Mouse (Mus musculus) hindbrain, embryonic 13.5 days (tissue): ENCODE results near the gene Mgat2. TPM values are rescaled to one million over a fixed set of nuclear protein-coding genes. Genes with fewer than 3 reads are reported as not detected.

ENCODE experiments used
- ATAC-seq: fragments of 200-750 bp; cut with Nextera tagmentation; 2 replicates; pipeline ENCODE4 v1.8.0; 2017; ENCODE audit warnings: moderate TSS enrichment; ENCODE audit not compliant: low FRiP score
- H3K27ac ChIP-seq: fragments of 300-500 bp; sonication (generic); 2 replicates; pipeline ENCODE4 v1.5.1; 2015; ENCODE audit warnings: inconsistent platforms, mild to moderate bottlenecking, moderate library complexity
- H3K27me3 ChIP-seq: fragments of 300-500 bp; sonication (generic); 2 replicates; pipeline ENCODE4 v1.6.1; 2015; ENCODE audit warnings: mild to moderate bottlenecking, inconsistent platforms
- H3K36me3 ChIP-seq: fragments of 300-500 bp; sonication (generic); 2 replicates; pipeline ENCODE4 v1.6.1; 2015; ENCODE audit warnings: mild to moderate bottlenecking, inconsistent platforms
- H3K4me1 ChIP-seq: fragments of 300-500 bp; sonication (generic); replicated peaks from 2 replicates; pipeline ENCODE4 v1.6.1; 2015; ENCODE audit warnings: inconsistent platforms
- H3K4me2 ChIP-seq: fragments of 300-500 bp; sonication (generic); 2 replicates; pipeline ENCODE4 v1.6.1; 2015; ENCODE audit warnings: inconsistent platforms, mild to moderate bottlenecking, moderate library complexity
- H3K4me3 ChIP-seq: fragments of 300-500 bp; sonication (generic); 2 replicates; pipeline ENCODE4 v1.5.1; 2015; ENCODE audit warnings: mild to moderate bottlenecking, inconsistent platforms
- H3K9ac ChIP-seq: fragments of 300-500 bp; sonication (generic); 2 replicates; pipeline ENCODE4 v1.6.1; 2015; ENCODE audit warnings: mild to moderate bottlenecking, inconsistent platforms
- H3K9me3 ChIP-seq: fragments of 300-500 bp; sonication (generic); 2 replicates; pipeline ENCODE4 v1.6.1; 2016; ENCODE audit warnings: inconsistent platforms
- WGBS: fragments of 180-500 bp; shearing (Covaris S2); methylation state at CpG from one replicate; pipeline ENCODE4 v1.1.7; 2015; 5-methylcytosine and 5-hydroxymethylcytosine counted together
- microRNA-seq: library from miRNA; unstranded; fragments of <30 nt; microRNA quantifications from one replicate; pipeline ENCODE4, GENCODE M21; 2016
- polyA plus RNA-seq: library from polyadenylated mRNA; unstranded; fragments of >200 nt; fragmentation: Nextera tagmentation; extraction: Ambion mirVana; gene quantifications from 2 replicates; pipeline ENCODE4 v1.2.1, GENCODE M21; 2015

Gene Mgat2
- polyA plus RNA-seq, 1 experiment from 2014 or later, result 34.1 TPM

GRCm38 (mm10) chr12:69227776-69228466, 44.0 kb downstream of the Mgat2 start, which contains the start of gene Pole2:
Gene Pole2 (minus strand): TSS chr12:69228195.
- H3K27me3 ChIP-seq, result no peaks in the 10 kb centered on the region
- peak within 1 kb of the TSS; percentile 59 for H3K4me2 ChIP-seq
- no peaks in the 10 kb centered on the region for H3K9me3 ChIP-seq
- no peaks in the 10 kb centered on the region for H3K4me1 ChIP-seq
- under 1% methylated on average over 37 of the region's 37 CpGs for WGBS
- no peak within 1 kb of the TSS; the same call in 1 of the 2 replicates for H3K27ac ChIP-seq
- H3K36me3 ChIP-seq, result no peaks in the 10 kb centered on the region
- peak within 1 kb of the TSS; percentile 67 for H3K9ac ChIP-seq
- peak within 1 kb of the TSS; percentile 61 for H3K4me3 ChIP-seq
- ATAC-seq, result peak; percentile 96

DNA sequence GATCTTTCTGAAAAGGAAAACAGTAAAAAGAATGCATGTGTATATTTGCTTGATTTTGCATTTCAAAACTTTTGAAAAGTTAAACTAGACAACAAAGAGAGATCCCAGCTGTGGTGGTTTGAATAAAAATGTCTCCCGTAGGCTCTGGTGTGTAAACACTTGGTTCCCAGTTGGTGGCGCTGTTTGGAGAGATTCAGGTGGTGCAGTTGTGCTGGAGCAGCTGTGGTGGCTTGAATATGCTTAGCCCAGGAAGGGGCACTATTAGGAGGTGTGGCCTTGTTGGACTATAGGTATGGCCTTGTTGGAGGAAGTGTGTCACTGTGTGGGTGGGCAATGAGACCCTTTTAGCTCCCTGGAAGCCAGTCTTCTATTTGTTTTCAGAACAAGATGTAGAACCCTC, 45.3 kb downstream of the Mgat2 start:
- no peaks in the 10 kb centered on the region for H3K4me1 ChIP-seq
- no peaks in the 10 kb centered on the region for H3K27me3 ChIP-seq
- ATAC-seq, result no peak
- H3K9me3 ChIP-seq, result no peaks in the 10 kb centered on the region
- H3K4me2 ChIP-seq, result no peak overlapping the region
- no peak overlapping the region for H3K27ac ChIP-seq
- no peaks in the 10 kb centered on the region for H3K36me3 ChIP-seq
- WGBS, result 71% methylated on average over 2 of the region's 2 CpGs
- no peak overlapping the region for H3K4me3 ChIP-seq
- no peak overlapping the region for H3K9ac ChIP-seq

- no peaks in the 10 kb centered on the region for H3K9me3 ChIP-seq
- H3K4me3 ChIP-seq, result no peak overlapping the region
- H3K27me3 ChIP-seq, result no peaks in the 10 kb centered on the region
- no peaks in the 10 kb centered on the region for H3K36me3 ChIP-seq
- H3K4me2 ChIP-seq, result no peak overlapping the region
- no peak for ATAC-seq
- WGBS, result 92% methylated on average over 6 of the region's 6 CpGs
- peaks cover 3% of the 10 kb centered on the region for H3K4me1 ChIP-seq
- no peak overlapping the region for H3K27ac ChIP-seq
- no peak overlapping the region for H3K9ac ChIP-seq
These were observed 51.8 kb downstream of the Mgat2 start for GRCm38 (mm10) chr12:69235782-69236181.

Small RNA genes within 50 kb of the gene (microRNA-seq; reads per million reads assigned to microRNA genes)
- gene Gm47287 (not detected), gene Gm47295 (not detected)

Other genes with a start within 250 kb of the Mgat2 start
- 1,307 and 1,397 TPM in 2 replicates for gene Rps29, start 25.0 kb upstream of the Mgat2 start, polyA plus RNA-seq
- gene Lrr1, start 15.3 kb upstream of the Mgat2 start, polyA plus RNA-seq, result 4.6 and 5.5 TPM in 2 replicates
- 410 and 412 TPM in 2 replicates for gene Rpl36al, start 74 bp upstream of the Mgat2 start, polyA plus RNA-seq
- gene Gm49383, start 12.9 kb downstream of the Mgat2 start, polyA plus RNA-seq, result 16.8 and 18.8 TPM in 2 replicates
- gene Dnaaf2, start 14.3 kb downstream of the Mgat2 start, polyA plus RNA-seq, result 7.8 and 8.9 TPM in 2 replicates
- 16.2 and 17.3 TPM in 2 replicates for gene Gm49384, start 20.1 kb downstream of the Mgat2 start, polyA plus RNA-seq
- 5.7 and 6.7 TPM in 2 replicates for gene Pole2, start 44.0 kb downstream of the Mgat2 start, polyA plus RNA-seq
- 10.7 and 11.6 TPM in 2 replicates for gene Klhdc1, start 57.0 kb downstream of the Mgat2 start, polyA plus RNA-seq
- gene Klhdc2, start 112.5 kb downstream of the Mgat2 start, polyA plus RNA-seq, result 294 TPM in 2 replicates
- 90.8 and 98.8 TPM in 2 replicates for gene Nemf, start 173.0 kb downstream of the Mgat2 start, polyA plus RNA-seq
- 26.0 and 28.5 TPM in 2 replicates for gene Arf6, start 188.0 kb downstream of the Mgat2 start, polyA plus RNA-seq
- 0.81 and 1.4 TPM in 2 replicates for gene Gm9887, start 188.3 kb downstream of the Mgat2 start, polyA plus RNA-seq